24 mouse cellular contexts compared by ENCODE assay signal in genomic region chr4:69327606-69328005, GRCm38 (mm10).
DNase-seq lines count a peak whose midpoint lies in the region; ATAC-seq and TF ChIP-seq lines count a peak whose summit lies in the region.
"Had no signal": no experiment of that assay in that cellular context is flagged by ENCODE, and none has a peak within 500 bp of the region (broad histone marks: within the 10 kb centered on the region; RNA-seq: fewer than 3 reads in every experiment).

No protein-coding gene starts in this region.

- H3K9me3 ChIP-seq in kidney, postnatal 0 days (replicated peaks; ENCODE audit: low read length), result no peaks in the 10 kb centered on the region
- H3K9me3 ChIP-seq in embryonic facial prominence, embryonic 10.5 days, result no peaks in the 10 kb centered on the region
- H3K9me3 ChIP-seq: embryonic facial prominence, embryonic 15.5 days; G1E; limb, embryonic 15.5 days; neural tube, embryonic 12.5 days had no signal

- H3K36me3 ChIP-seq in kidney, postnatal 0 days (ENCODE audit: insufficient read depth, low read length), result no peaks in the 10 kb centered on the region
- H3K36me3 ChIP-seq in embryonic facial prominence, embryonic 10.5 days (replicated peaks), result no peaks in the 10 kb centered on the region
- H3K36me3 ChIP-seq: embryonic facial prominence, embryonic 15.5 days; G1E; limb, embryonic 15.5 days; neural tube, embryonic 12.5 days had no signal

- no peak overlapping the region for H3K4me2 ChIP-seq in kidney, postnatal 0 days (ENCODE audit: low read length)
- H3K4me2 ChIP-seq: embryonic facial prominence, embryonic 15.5 days; heart, embryonic 11.5 days; limb, embryonic 15.5 days; neural tube, embryonic 12.5 days had no signal

- no peaks in the 10 kb centered on the region for H3K4me1 ChIP-seq in kidney, postnatal 0 days (replicated peaks; ENCODE audit: insufficient read depth, low read length)
- H3K4me1 ChIP-seq in embryonic facial prominence, embryonic 10.5 days, result peaks cover 6% of the 10 kb centered on the region; the same call in 1 of the 2 replicates
- H3K4me1 ChIP-seq: embryonic facial prominence, embryonic 15.5 days; limb, embryonic 15.5 days; neural tube, embryonic 12.5 days had no signal

- H3K9ac ChIP-seq in kidney, postnatal 0 days (ENCODE audit: low read depth, low read length), result no peak overlapping the region
- H3K9ac ChIP-seq: embryonic facial prominence, embryonic 15.5 days; limb, embryonic 15.5 days; liver, embryonic 14.5 days; neural tube, embryonic 12.5 days had no signal

- ATAC-seq in kidney, postnatal 0 days (replicated peaks; ENCODE audit: low FRiP score, low read depth), result no peak
- ATAC-seq: hindbrain, embryonic 16.5 days; intestine, embryonic 16.5 days had no signal

- TF ChIP-seq CTCF in kidney, postnatal 0 days (IDR thresholded peaks at IDR 0.05; ENCODE audit: low read depth), result no peak

- 62% methylated on average over 3 of the region's 3 CpGs for WGBS in kidney, postnatal 0 days
- WGBS in embryonic facial prominence, embryonic 10.5 days, result 42% methylated on average over 3 of the region's 3 CpGs

- peak; percentile 28 for DNase-seq in kidney, postnatal 0 days (ENCODE audit: low spot score)
- DNase-seq in kidney, adult 9 months, result no peak
- DNase-seq in Muller cell, postnatal 12 days (ENCODE audit: inconsistent ontology term), result peak; percentile 57
- DNase-seq in embryonic facial prominence, embryonic 10.5 days (ENCODE audit: low spot score), result peak; percentile 10
- peak; percentile 21 for DNase-seq in lung, postnatal 14 days
- no peak for DNase-seq in gastrocnemius, postnatal 4 days (ENCODE audit: low spot score in 2 of 2)
- no peak for DNase-seq in layer of hippocampus, postnatal 14 days (ENCODE audit: low spot score in 2 of 2)
- DNase-seq: adrenal gland, adult 2 months; B cell, adult 2 months; cerebellum, adult 11-12 months; cerebellum, postnatal 10 days; heart, adult 11 months; midbrain, embryonic 14.5 days; retina, postnatal 1 day; right cerebral cortex, postnatal 25 days had no signal

- H3K4me3 ChIP-seq in kidney, postnatal 0 days (replicated peaks; ENCODE audit: low read depth, low read length), result no peak overlapping the region
- no peak overlapping the region for H3K4me3 ChIP-seq in embryonic facial prominence, embryonic 10.5 days
- H3K4me3 ChIP-seq: embryonic facial prominence, embryonic 15.5 days; limb, embryonic 15.5 days; neural tube, embryonic 12.5 days had no signal

- no peak overlapping the region for H3K27ac ChIP-seq in kidney, postnatal 0 days
- no peak overlapping the region for H3K27ac ChIP-seq in embryonic facial prominence, embryonic 10.5 days (replicated peaks)
- H3K27ac ChIP-seq: embryonic facial prominence, embryonic 15.5 days; limb, embryonic 15.5 days; liver, embryonic 14.5 days; neural tube, embryonic 12.5 days had no signal

- no peaks in the 10 kb centered on the region for H3K27me3 ChIP-seq in kidney, postnatal 0 days (ENCODE audit: insufficient read depth, low read length)
- no peaks in the 10 kb centered on the region for H3K27me3 ChIP-seq in embryonic facial prominence, embryonic 10.5 days (replicated peaks; ENCODE audit: low read depth, poor library complexity, severe bottlenecking)
- H3K27me3 ChIP-seq: CH12.LX; embryonic facial prominence, embryonic 15.5 days; limb, embryonic 15.5 days; neural tube, embryonic 12.5 days had no signal

Comparison
In these comparisons a context has a peak if more than half of its experiments do, and no peak if none do; other contexts are left out.
1. DNase-seq: peak in kidney, postnatal 0 days (single experiment), Muller cell, postnatal 12 days (single experiment), embryonic facial prominence, embryonic 10.5 days (single experiment) and lung, postnatal 14 days (single experiment); none in kidney, adult 9 months (single experiment), gastrocnemius, postnatal 4 days (0 of 2) and layer of hippocampus, postnatal 14 days (0 of 2).